Comparison of ENCODE assay signal across 8 mouse cellular contexts in genomic region chr4:119107867-119108266, GRCm38 (mm10). TPM values are rescaled to one million over a fixed set of nuclear protein-coding genes. Genes with fewer than 3 reads are reported as not detected.
DNase-seq lines count a peak whose midpoint lies in the region; ATAC-seq and TF ChIP-seq lines count a peak whose summit lies in the region.

No protein-coding gene starts in this region.

- peak in 1 of 2 experiments; percentile 43 for DNase-seq in cerebellum, adult 2 months
- DNase-seq in cerebellum, postnatal 4 days (ENCODE audit: low spot score in 2 of 2), result no peak
- no peak for DNase-seq in limb, embryonic 14.5 days (ENCODE audit: low spot score)
- no peak for DNase-seq in stomach, postnatal 0 days (ENCODE audit: low spot score)
- no peak for DNase-seq in gastrocnemius, adult 8-10 months (ENCODE audit: low spot score in 2 of 2)
- DNase-seq in urinary bladder, postnatal 36 days (ENCODE audit: low spot score in 2 of 2), result no peak

- 56% methylated on average over 2 of the region's 2 CpGs for WGBS in cerebellum, adult 2 months
- 60% methylated on average over 2 of the region's 2 CpGs for WGBS in limb, embryonic 14.5 days
- WGBS in stomach, postnatal 0 days, result 48% methylated on average over 2 of the region's 2 CpGs

- TF ChIP-seq CTCF in cerebellum, adult 2 months (IDR thresholded peaks at IDR 0.05; ENCODE audit: borderline replicate concordance, insufficient read depth, low read depth, low read length), result no peak
- TF ChIP-seq CTCF in stomach, postnatal 0 days (IDR thresholded peaks at IDR 0.05; ENCODE audit: low read depth), result no peak

- H3K27me3 ChIP-seq in cerebellum, adult 2 months (ENCODE audit: control insufficient read depth, insufficient read depth, low read length), result no peaks in the 10 kb centered on the region
- H3K27me3 ChIP-seq in megakaryocyte, embryonic 14.5 days (replicated peaks), result no peaks in the 10 kb centered on the region
- H3K27me3 ChIP-seq in limb, embryonic 14.5 days (ENCODE audit: control insufficient read depth, insufficient read depth, low read length), result no peaks in the 10 kb centered on the region
- no peaks in the 10 kb centered on the region for H3K27me3 ChIP-seq in stomach, postnatal 0 days (ENCODE audit: control insufficient read depth, insufficient read depth, low read length)

- peak overlapping the region; percentile 85 for H3K9ac ChIP-seq in limb, embryonic 14.5 days (ENCODE audit: low read depth, low read length, severe bottlenecking)
- no peak overlapping the region for H3K9ac ChIP-seq in stomach, postnatal 0 days (ENCODE audit: low read length)

- H3K27ac ChIP-seq in cerebellum, adult 2 months (ENCODE audit: insufficient read depth, low read length), result no peak overlapping the region
- peak overlapping the region; percentile 97 for H3K27ac ChIP-seq in limb, embryonic 14.5 days (replicated peaks; ENCODE audit: low read depth, low read length)
- peak overlapping the region; percentile 96 for H3K27ac ChIP-seq in stomach, postnatal 0 days (replicated peaks)

- no peaks in the 10 kb centered on the region for H3K9me3 ChIP-seq in megakaryocyte, embryonic 14.5 days
- no peaks in the 10 kb centered on the region for H3K9me3 ChIP-seq in limb, embryonic 14.5 days (ENCODE audit: control insufficient read depth, low read length)
- no peaks in the 10 kb centered on the region for H3K9me3 ChIP-seq in stomach, postnatal 0 days (ENCODE audit: control insufficient read depth, low read length)

- peaks cover 29% of the 10 kb centered on the region for H3K36me3 ChIP-seq in megakaryocyte, embryonic 14.5 days (replicated peaks; ENCODE audit: low read length)
- no peaks in the 10 kb centered on the region for H3K36me3 ChIP-seq in limb, embryonic 14.5 days (ENCODE audit: control insufficient read depth, insufficient read depth, low read length)
- no peaks in the 10 kb centered on the region; the same call in 1 of the 2 replicates for H3K36me3 ChIP-seq in stomach, postnatal 0 days (ENCODE audit: control insufficient read depth, insufficient read depth, low read length)

- H3K4me2 ChIP-seq in limb, embryonic 14.5 days (replicated peaks; ENCODE audit: low read depth, low read length, severe bottlenecking), result peak overlapping the region; percentile 67
- H3K4me2 ChIP-seq in stomach, postnatal 0 days (replicated peaks; ENCODE audit: low read depth), result peak overlapping the region; percentile 65

- no peaks in the 10 kb centered on the region for H3K4me1 ChIP-seq in cerebellum, adult 2 months (ENCODE audit: control insufficient read depth, insufficient read depth, low read length)
- peaks cover 80% of the 10 kb centered on the region for H3K4me1 ChIP-seq in megakaryocyte, embryonic 14.5 days
- H3K4me1 ChIP-seq in limb, embryonic 14.5 days (ENCODE audit: control insufficient read depth, insufficient read depth, low read length), result peaks cover 44% of the 10 kb centered on the region
- peaks cover 9% of the 10 kb centered on the region for H3K4me1 ChIP-seq in stomach, postnatal 0 days (replicated peaks; ENCODE audit: control insufficient read depth, insufficient read depth)

- H3K4me3 ChIP-seq in cerebellum, adult 2 months (replicated peaks; ENCODE audit: insufficient read depth, low read depth, low read length), result peak overlapping the region; percentile 97
- peak overlapping the region; percentile 99 for H3K4me3 ChIP-seq in megakaryocyte, embryonic 14.5 days (replicated peaks)
- H3K4me3 ChIP-seq in limb, embryonic 14.5 days (replicated peaks; ENCODE audit: low read length), result peak overlapping the region; percentile 78
- H3K4me3 ChIP-seq in stomach, postnatal 0 days (ENCODE audit: low read depth, low read length), result peak overlapping the region; percentile 87; the same call in 1 of the 2 replicates

- ATAC-seq in megakaryocyte, adult 5-6 weeks (ENCODE audit: poor library complexity, severe bottlenecking), result no peak
- no peak for ATAC-seq in limb, embryonic 14.5 days (ENCODE audit: low FRiP score, low read depth)
- ATAC-seq in stomach, postnatal 0 days (ENCODE audit: low FRiP score, low TSS enrichment), result no peak

- no peak for TF ChIP-seq POLR2A in cerebellum, adult 2 months (IDR thresholded peaks at IDR 0.05; ENCODE audit: borderline replicate concordance, insufficient read depth, low read length)
- TF ChIP-seq POLR2A in limb, embryonic 14.5 days (IDR thresholded peaks at IDR 0.05; ENCODE audit: borderline replicate concordance, extremely low read depth, insufficient read depth, insufficient read length), result no peak

- no peak for TF ChIP-seq EP300 in stomach, postnatal 0 days (optimal IDR thresholded peaks at IDR 0.05)

RNA-seq across cellular contexts. Expression of gene Slc2a1, which starts 0.6 kb away (rescaled TPM):
- 121 and 125 TPM in 2 replicates for polyA plus RNA-seq in cerebellum, adult 2 months (2012; rRNA removed)
- polyA plus RNA-seq in megakaryocyte, embryonic 14.5 days (2012; ENCODE audit: insufficient read depth, low replicate concordance), result 106 and 116 TPM in 2 replicates
- total RNA-seq in megakaryocyte, adult 5-6 weeks (2015), result 9.0 and 14.4 TPM in 2 replicates
- total RNA-seq in megakaryocyte, adult 5-6 weeks (2017), result 14.3 and 18.0 TPM in 2 replicates
- polyA plus RNA-seq in limb, embryonic 14.5 days (2012; rRNA removed), result 108 and 155 TPM in 2 replicates
- 134 and 141 TPM in 2 replicates for polyA plus RNA-seq in limb, embryonic 14.5 days (2014; fragmentation: Nextera tagmentation; extraction: Ambion mirVana)
- polyA plus RNA-seq in stomach, postnatal 0 days (2015; fragmentation: Nextera tagmentation; extraction: Ambion mirVana), result 36.9 and 39.8 TPM in 2 replicates
- total RNA-seq in gastrocnemius, adult 8-10 months (2022), result 1 to 10 TPM; 4.6 to 9.8 (median 5.3) TPM
